Mouse (Mus musculus) liver, embryonic 16.5 days (tissue): Measurements from ENCODE around the gene Krtap15. TPM values are rescaled to one million over a fixed set of nuclear protein-coding genes. Genes with fewer than 3 reads are reported as not detected.

ENCODE experiments used
- ATAC-seq: fragments of 200-750 bp; cut with Nextera tagmentation; 2 replicates; pipeline ENCODE4 v1.8.0; 2017; ENCODE audit warnings: low read depth, mild to moderate bottlenecking, moderate number of reproducible peaks, moderate library complexity
- H3K27ac ChIP-seq: fragments of 300-500 bp; sonication (generic); 2 replicates; pipeline ENCODE4 v1.5.1; 2014; ENCODE audit warnings: mild to moderate bottlenecking, low read length
- H3K27me3 ChIP-seq: fragments of 300-500 bp; sonication (generic); 2 replicates; pipeline ENCODE4 v1.6.1; 2014; ENCODE audit warnings: low read depth, low read length, mixed read lengths; ENCODE audit not compliant: control insufficient read depth, insufficient read depth
- H3K36me3 ChIP-seq: fragments of 300-500 bp; sonication (generic); 2 replicates; pipeline ENCODE4 v1.6.1; 2014; ENCODE audit warnings: mild to moderate bottlenecking; ENCODE audit not compliant: control insufficient read depth, insufficient read depth
- H3K4me1 ChIP-seq: fragments of 300-500 bp; sonication (generic); 2 replicates; pipeline ENCODE4 v1.6.1; 2014; ENCODE audit warnings: low read depth, low read length, mixed read lengths; ENCODE audit not compliant: control insufficient read depth
- H3K4me2 ChIP-seq: fragments of 300-500 bp; sonication (generic); 2 replicates; pipeline ENCODE4 v1.6.1; 2014; ENCODE audit warnings: low read depth, low read length, mixed read lengths
- H3K4me3 ChIP-seq: fragments of 300-500 bp; sonication (generic); 2 replicates; pipeline ENCODE4 v1.5.1; 2014; ENCODE audit warnings: low read depth, mild to moderate bottlenecking, low read length
- H3K9ac ChIP-seq: fragments of 300-500 bp; sonication (generic); 2 replicates; pipeline ENCODE4 v1.6.1; 2014; ENCODE audit warnings: low read depth, low read length
- H3K9me3 ChIP-seq: fragments of 300-500 bp; sonication (generic); replicated peaks from 2 replicates; pipeline ENCODE4 v1.6.1; 2016; ENCODE audit warnings: low read length; ENCODE audit not compliant: control insufficient read depth
- WGBS: fragments of 180-500 bp; shearing (Covaris S2); extraction: QIAGEN DNeasy Blood & Tissue Kit; methylation state at CpG from one replicate; pipeline ENCODE4 v1.1.7; 2014; ENCODE audit not compliant: insufficient replicate concordance; 5-methylcytosine and 5-hydroxymethylcytosine counted together
- polyA plus RNA-seq: library from polyadenylated mRNA; unstranded; fragments of >200 nt; fragmentation: Nextera tagmentation; extraction: Ambion mirVana; gene quantifications from 2 replicates; pipeline ENCODE4 v1.2.1, GENCODE M21; 2015

Krtap15 gene
- not detected in 2 replicates for polyA plus RNA-seq

GRCm38 (mm10) chr16:88820066-88820465, at the start of gene Krtap15:
Krtap15 (plus strand) TSS chr16:88820215.
- Histone ChIP-seq H3K36me3 (no peaks in the 10 kb centered on the region), H3K27ac (no peak within 1 kb of the TSS), H3K9ac (no peak within 1 kb of the TSS), H3K27me3 (no peaks in the 10 kb centered on the region), H3K9me3 (no peaks in the 10 kb centered on the region), H3K4me2 (no peak within 1 kb of the TSS), H3K4me3 (no peak within 1 kb of the TSS), H3K4me1 (no peaks in the 10 kb centered on the region)
- no peak for ATAC-seq
- WGBS = 50% methylated on average over 3 of the region's 3 CpGs

- H3K36me3 ChIP-seq = no peaks in the 10 kb centered on the region
- H3K27ac ChIP-seq = no peak within 1 kb of the TSS
- no peaks in the 10 kb centered on the region for H3K4me1 ChIP-seq
- no peak within 1 kb of the TSS for H3K9ac ChIP-seq
- H3K27me3 ChIP-seq = no peaks in the 10 kb centered on the region
- H3K9me3 ChIP-seq = no peaks in the 10 kb centered on the region
- H3K4me2 ChIP-seq = no peak within 1 kb of the TSS
- no peak for ATAC-seq
- 52% methylated on average over 2 of the region's 2 CpGs for WGBS
- no peak within 1 kb of the TSS for H3K4me3 ChIP-seq
Measured at GRCm38 (mm10) chr16:88774106-88774505, 45.9 kb upstream of the Krtap15 start, which contains the start of gene 2310057N15Rik. 2310057N15Rik (minus strand) TSS chr16:88774206.

GRCm38 (mm10) chr16:88777596-88777995, 42.4 kb upstream of the Krtap15 start, which contains the start of gene Gm5965:
Gm5965 (plus strand) TSS chr16:88777896.
- no peak within 1 kb of the TSS for H3K9ac ChIP-seq
- no peaks in the 10 kb centered on the region for H3K36me3 ChIP-seq
- no peaks in the 10 kb centered on the region for H3K27me3 ChIP-seq
- H3K4me1 ChIP-seq = no peaks in the 10 kb centered on the region
- no peak for ATAC-seq
- H3K9me3 ChIP-seq = no peaks in the 10 kb centered on the region
- WGBS = 58% methylated on average over 5 of the region's 6 CpGs
- H3K4me2 ChIP-seq = no peak within 1 kb of the TSS
- H3K4me3 ChIP-seq = no peak within 1 kb of the TSS
- H3K27ac ChIP-seq = no peak within 1 kb of the TSS

GRCm38 (mm10) chr16:88786786-88787185, 33.2 kb upstream of the Krtap15 start:
- Histone ChIP-seq H3K27ac (no peak overlapping the region), H3K9ac (no peak overlapping the region), H3K4me2 (no peak overlapping the region), H3K36me3 (no peaks in the 10 kb centered on the region), H3K4me1 (no peaks in the 10 kb centered on the region), H3K9me3 (no peaks in the 10 kb centered on the region), H3K4me3 (no peak overlapping the region), H3K27me3 (no peaks in the 10 kb centered on the region)
- WGBS = 47% methylated on average over 2 of the region's 2 CpGs
- no peak for ATAC-seq

- WGBS = 42% methylated on average over 2 of the region's 2 CpGs
- H3K4me2 ChIP-seq = no peak within 1 kb of the TSS
Measured at GRCm38 (mm10) chr16:88811827-88812226, 8.2 kb upstream of the Krtap15 start, which contains the start of gene Gm20741. Gm20741 (minus strand) TSS chr16:88812220.

GRCm38 (mm10) chr16:88823736-88824135, 3.7 kb downstream of the Krtap15 start:
- no peak for ATAC-seq

More at GRCm38 (mm10) chr16:88811827-88812226, 8.2 kb upstream of the Krtap15 start, which contains the start of gene Gm20741:
- Histone ChIP-seq H3K36me3 (no peaks in the 10 kb centered on the region), H3K27me3 (no peaks in the 10 kb centered on the region), H3K27ac (no peak within 1 kb of the TSS), H3K9me3 (no peaks in the 10 kb centered on the region), H3K4me3 (no peak within 1 kb of the TSS), H3K4me1 (no peaks in the 10 kb centered on the region), H3K9ac (no peak within 1 kb of the TSS)
- no peak for ATAC-seq

GRCm38 (mm10) chr16:88826095-88826652, 6.2 kb downstream of the Krtap15 start, which contains the start of gene Krtap14:
Krtap14 (minus strand) TSS chr16:88826145.
- ATAC-seq = no peak
- H3K36me3 ChIP-seq = no peaks in the 10 kb centered on the region
- H3K27ac ChIP-seq = no peak within 1 kb of the TSS
- no peak within 1 kb of the TSS for H3K4me3 ChIP-seq
- no peaks in the 10 kb centered on the region for H3K27me3 ChIP-seq
- no peak within 1 kb of the TSS for H3K4me2 ChIP-seq
- no peak within 1 kb of the TSS for H3K9ac ChIP-seq
- H3K9me3 ChIP-seq = 0 out of 2 replicates have a peak, but pooled peaks cover 2% of the 10 kb centered on the region
- WGBS = 70% methylated on average over 9 of the region's 9 CpGs
- H3K4me1 ChIP-seq = no peaks in the 10 kb centered on the region

More at GRCm38 (mm10) chr16:88823736-88824135, 3.7 kb downstream of the Krtap15 start:
- H3K4me1 ChIP-seq = no peaks in the 10 kb centered on the region
- 0 out of 2 replicates have a peak, but pooled peaks cover 2% of the 10 kb centered on the region for H3K9me3 ChIP-seq
- WGBS = 63% methylated on average over 3 of the region's 3 CpGs
- H3K27me3 ChIP-seq = no peaks in the 10 kb centered on the region
- H3K4me3 ChIP-seq = no peak overlapping the region
- no peaks in the 10 kb centered on the region for H3K36me3 ChIP-seq
- H3K9ac ChIP-seq = no peak overlapping the region
- no peak overlapping the region for H3K27ac ChIP-seq
- no peak overlapping the region for H3K4me2 ChIP-seq

- no peaks in the 10 kb centered on the region for H3K36me3 ChIP-seq
- H3K4me3 ChIP-seq = no peak overlapping the region
- H3K4me1 ChIP-seq = no peaks in the 10 kb centered on the region
- WGBS = 58% methylated on average over 3 of the region's 3 CpGs
- no peak overlapping the region for H3K9ac ChIP-seq
- H3K9me3 ChIP-seq = 0 out of 2 replicates have a peak, but pooled peaks cover 2% of the 10 kb centered on the region
- H3K27ac ChIP-seq = no peak overlapping the region
- H3K27me3 ChIP-seq = no peaks in the 10 kb centered on the region
- ATAC-seq = no peak
- no peak overlapping the region for H3K4me2 ChIP-seq
Measured at GRCm38 (mm10) chr16:88826978-88827377, 7.0 kb downstream of the Krtap15 start.

- no peak overlapping the region for H3K27ac ChIP-seq
- no peak overlapping the region for H3K4me2 ChIP-seq
- no peaks in the 10 kb centered on the region for H3K9me3 ChIP-seq
- H3K27me3 ChIP-seq = no peaks in the 10 kb centered on the region
- WGBS = 88% methylated on average over 1 of the region's 1 CpGs
- H3K9ac ChIP-seq = no peak overlapping the region
- no peaks in the 10 kb centered on the region for H3K36me3 ChIP-seq
- no peaks in the 10 kb centered on the region for H3K4me1 ChIP-seq
- no peak for ATAC-seq
- H3K4me3 ChIP-seq = no peak overlapping the region
Measured at GRCm38 (mm10) chr16:88847363-88847762, 27.3 kb downstream of the Krtap15 start.
